Mouse (Mus musculus): ENCODE results near the gene Mta1. TPM values are rescaled to one million over a fixed set of nuclear protein-coding genes. Genes with fewer than 3 reads are reported as not detected.

The Mta1 gene
- polyA plus RNA-seq, 1 experiment from 2014 or later, result 17.2 TPM

- H3K4me1 ChIP-seq, result peaks cover 40% of the 10 kb centered on the region
These were observed 40.2 kb downstream of the Mta1 start for GRCm38 (mm10) chr12:113138291-113138690.

DNA sequence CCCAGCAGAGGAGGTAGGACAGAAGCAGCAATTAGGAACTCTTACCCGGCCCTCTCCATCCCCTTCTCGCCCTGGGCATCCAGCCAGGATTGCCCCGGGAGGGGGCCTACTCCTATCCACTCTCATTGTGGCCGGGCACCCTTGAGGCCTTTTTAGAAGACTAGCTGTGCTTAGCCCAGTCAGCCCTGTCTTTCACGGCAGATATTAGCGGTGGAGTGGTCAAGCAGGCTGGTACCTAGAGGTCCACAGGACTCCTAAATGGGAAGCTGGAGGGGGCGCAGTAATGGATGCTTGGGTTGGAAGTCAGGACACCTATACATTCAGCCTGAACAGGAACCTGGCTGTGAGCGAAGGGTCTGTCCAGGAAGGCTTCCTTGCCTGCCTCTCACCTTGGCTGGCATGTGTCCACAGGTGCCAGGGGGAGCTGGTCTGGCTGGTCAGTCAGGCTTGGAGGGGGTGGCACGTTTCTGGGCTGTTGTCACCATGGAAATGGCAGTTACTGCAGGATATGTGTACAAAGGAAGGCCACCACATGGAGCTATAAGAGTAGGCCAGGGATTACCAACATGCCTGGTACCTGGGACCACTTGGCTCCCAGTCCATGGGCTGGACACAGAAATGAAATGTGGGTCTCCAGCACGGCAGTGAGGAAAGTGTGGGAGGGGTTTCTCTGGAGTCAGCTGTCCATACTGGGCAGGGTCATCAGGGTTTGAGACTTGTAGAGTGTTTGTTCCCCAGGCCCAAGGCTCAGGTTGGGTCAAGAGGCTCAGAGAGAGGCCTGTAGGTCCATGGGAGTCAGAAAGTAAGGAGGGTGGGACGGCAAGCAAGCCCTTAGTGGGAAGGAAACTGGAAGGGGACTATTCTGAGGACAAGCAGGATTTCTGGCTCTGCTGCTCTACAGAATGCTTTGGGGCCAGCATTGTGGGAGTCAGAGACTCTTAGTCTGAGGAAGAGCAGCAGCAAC is 41.1 kb downstream of the Mta1 start:
- Histone ChIP-seq H3K4me3 (peak overlapping the region; percentile 71), H3K27me3 (replicated peaks) (no peaks in the 10 kb centered on the region), H3K36me3 (replicated peaks) (peaks cover 27% of the 10 kb centered on the region), H3K4me2 (peak overlapping the region; percentile 62), H3K27ac (peak overlapping the region; percentile 84), H3K9ac (peak overlapping the region; percentile 65; the same call in 1 of the 2 replicates), H3K4me1 (peaks cover 41% of the 10 kb centered on the region), H3K9me3 (no peaks in the 10 kb centered on the region)
- peak; percentile 6 for ATAC-seq (replicated peaks)
- WGBS, result 28% methylated on average over 11 of the region's 11 CpGs

More at GRCm38 (mm10) chr12:113138291-113138690, 40.2 kb downstream of the Mta1 start:
- H3K4me2 ChIP-seq, result no peak overlapping the region
- peaks cover 30% of the 10 kb centered on the region; the same call in 1 of the 2 replicates for H3K36me3 ChIP-seq (replicated peaks)
- no peak overlapping the region for H3K4me3 ChIP-seq
- no peak overlapping the region for H3K27ac ChIP-seq
- H3K9me3 ChIP-seq, result no peaks in the 10 kb centered on the region
- 78% methylated on average over 6 of the region's 6 CpGs for WGBS
- no peak overlapping the region for H3K9ac ChIP-seq
- ATAC-seq (replicated peaks), result no peak
- no peaks in the 10 kb centered on the region for H3K27me3 ChIP-seq (replicated peaks)

DNA sequence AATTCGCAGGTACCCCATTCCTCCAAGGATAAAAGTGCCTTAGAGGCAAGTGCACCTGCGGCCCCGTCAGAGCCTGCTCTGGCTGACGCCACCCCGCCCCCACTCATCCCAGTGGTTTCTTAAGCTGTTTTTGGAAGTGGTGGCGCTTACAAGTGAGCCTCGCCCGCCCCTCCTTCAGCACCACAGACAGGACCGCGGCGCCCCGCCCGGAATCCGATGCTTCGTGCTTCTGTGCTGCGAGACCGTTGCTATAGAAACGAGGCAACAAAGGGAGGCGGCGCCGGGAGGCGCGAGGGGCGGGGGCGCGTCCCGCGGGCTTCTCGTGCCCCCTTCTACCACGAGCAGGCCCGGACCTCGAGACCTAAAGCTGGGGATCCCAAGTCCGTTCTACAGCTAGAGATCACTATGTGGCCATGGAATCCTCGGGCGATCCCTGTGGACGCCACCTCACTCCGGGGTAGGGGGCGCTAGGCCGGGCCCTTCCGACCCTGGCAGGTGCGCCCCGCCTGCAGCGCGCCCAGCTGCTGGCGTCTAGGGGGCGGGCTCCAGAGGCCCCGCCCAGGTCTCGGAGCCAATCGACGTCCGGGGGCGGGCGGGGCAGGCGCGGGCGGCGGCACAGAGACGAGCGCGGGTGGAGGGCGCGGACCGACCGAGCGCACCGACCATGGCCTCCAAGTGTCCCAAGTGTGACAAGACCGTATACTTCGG is 42.0 kb downstream of the Mta1 start, which contains the start of gene Crip2:
Gene Crip2, plus strand, starts transcription at position 329 of the 708 bp plus-strand sequence.
- Histone ChIP-seq H3K36me3 (replicated peaks) (peaks cover 25% of the 10 kb centered on the region), H3K4me1 (peaks cover 41% of the 10 kb centered on the region), H3K27me3 (replicated peaks) (no peaks in the 10 kb centered on the region), H3K27ac (peak within 1 kb of the TSS; percentile 84), H3K4me2 (peak within 1 kb of the TSS; percentile 62), H3K9me3 (no peaks in the 10 kb centered on the region), H3K9ac (peak within 1 kb of the TSS; percentile 65), H3K4me3 (peak within 1 kb of the TSS; percentile 71)
- WGBS, result under 1% methylated on average over 61 of the region's 68 CpGs
- ATAC-seq (replicated peaks), result peak; percentile 88

- Histone ChIP-seq H3K27me3 (replicated peaks) (no peaks in the 10 kb centered on the region), H3K4me2 (peak overlapping the region; percentile 62), H3K9me3 (no peaks in the 10 kb centered on the region), H3K36me3 (replicated peaks) (peaks cover 19% of the 10 kb centered on the region), H3K4me1 (peaks cover 41% of the 10 kb centered on the region), H3K4me3 (peak overlapping the region; percentile 71), H3K9ac (peak overlapping the region; percentile 65), H3K27ac (peak overlapping the region; percentile 84)
- under 1% methylated on average over 49 of the region's 49 CpGs for WGBS
- no peak; the same call in 1 of the 2 replicates for ATAC-seq (replicated peaks)
These were observed 42.7 kb downstream of the Mta1 start for GRCm38 (mm10) chr12:113140616-113141411.

DNA sequence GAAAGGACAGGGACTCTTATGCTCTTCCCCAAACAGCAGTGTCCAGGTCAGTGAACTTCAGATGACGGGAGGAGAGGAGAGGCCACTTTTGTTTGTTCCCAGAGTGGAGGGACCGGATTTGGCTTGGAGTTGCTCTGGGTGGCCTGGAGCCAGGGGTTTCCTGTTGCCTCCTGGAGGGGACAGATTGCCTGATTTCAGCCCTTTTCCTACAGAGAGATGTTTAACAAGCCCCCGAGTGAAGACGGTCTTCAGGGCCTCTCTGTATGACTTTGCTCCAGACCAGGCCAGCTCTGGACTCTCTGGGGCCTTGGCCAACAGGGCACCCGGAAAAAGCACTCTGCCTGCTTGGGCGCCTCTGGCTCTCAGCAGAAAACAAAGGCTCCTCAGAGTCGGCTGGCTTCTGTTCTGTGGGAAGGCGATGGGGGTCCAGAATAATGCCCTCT is 43.5 kb downstream of the Mta1 start:
- Histone ChIP-seq H3K27me3 (replicated peaks) (no peaks in the 10 kb centered on the region), H3K4me3 (peak overlapping the region; percentile 71), H3K4me2 (peak overlapping the region; percentile 62), H3K27ac (peak overlapping the region; percentile 84), H3K4me1 (peaks cover 46% of the 10 kb centered on the region), H3K36me3 (replicated peaks) (peaks cover 13% of the 10 kb centered on the region), H3K9me3 (no peaks in the 10 kb centered on the region), H3K9ac (peak overlapping the region; percentile 65)
- WGBS, result 20% methylated on average over 8 of the region's 8 CpGs
- ATAC-seq (replicated peaks), result no peak

GRCm38 (mm10) chr12:113142021-113142975 is 44.2 kb downstream of the Mta1 start:
- no peaks in the 10 kb centered on the region for H3K27me3 ChIP-seq (replicated peaks)
- H3K4me1 ChIP-seq, result peaks cover 49% of the 10 kb centered on the region
- peaks cover 13% of the 10 kb centered on the region for H3K36me3 ChIP-seq (replicated peaks)
- H3K4me3 ChIP-seq, result peak overlapping the region; percentile 71
- ATAC-seq (replicated peaks), result no peak
- peak overlapping the region; percentile 62 for H3K4me2 ChIP-seq
- H3K9me3 ChIP-seq, result no peaks in the 10 kb centered on the region
- peak overlapping the region; percentile 65; the same call in 1 of the 2 replicates for H3K9ac ChIP-seq
- H3K27ac ChIP-seq, result peak overlapping the region; percentile 84
- WGBS, result 19% methylated on average over 15 of the region's 15 CpGs

GRCm38 (mm10) chr12:113143164-113143563 is 45.1 kb downstream of the Mta1 start:
- H3K36me3 ChIP-seq (replicated peaks), result peaks cover 13% of the 10 kb centered on the region; the same call in 1 of the 2 replicates
- WGBS, result 61% methylated on average over 7 of the region's 7 CpGs
- ATAC-seq (replicated peaks), result no peak
- no peaks in the 10 kb centered on the region for H3K9me3 ChIP-seq
- no peak overlapping the region for H3K27ac ChIP-seq
- peak overlapping the region; percentile 71 for H3K4me3 ChIP-seq
- peak overlapping the region; percentile 62 for H3K4me2 ChIP-seq
- H3K27me3 ChIP-seq (replicated peaks), result no peaks in the 10 kb centered on the region
- peaks cover 54% of the 10 kb centered on the region for H3K4me1 ChIP-seq
- H3K9ac ChIP-seq, result peak overlapping the region; percentile 65; the same call in 1 of the 2 replicates

GRCm38 (mm10) chr12:113144001-113144756 is 46.1 kb downstream of the Mta1 start:
- Histone ChIP-seq H3K36me3 (replicated peaks) (peaks cover 13% of the 10 kb centered on the region; the same call in 1 of the 2 replicates), H3K4me3 (no peak overlapping the region), H3K4me2 (no peak overlapping the region), H3K9me3 (no peaks in the 10 kb centered on the region), H3K4me1 (peaks cover 49% of the 10 kb centered on the region), H3K27me3 (replicated peaks) (no peaks in the 10 kb centered on the region), H3K9ac (no peak overlapping the region), H3K27ac (no peak overlapping the region)
- no peak for ATAC-seq (replicated peaks)
- WGBS, result 84% methylated on average over 20 of the region's 20 CpGs

DNA sequence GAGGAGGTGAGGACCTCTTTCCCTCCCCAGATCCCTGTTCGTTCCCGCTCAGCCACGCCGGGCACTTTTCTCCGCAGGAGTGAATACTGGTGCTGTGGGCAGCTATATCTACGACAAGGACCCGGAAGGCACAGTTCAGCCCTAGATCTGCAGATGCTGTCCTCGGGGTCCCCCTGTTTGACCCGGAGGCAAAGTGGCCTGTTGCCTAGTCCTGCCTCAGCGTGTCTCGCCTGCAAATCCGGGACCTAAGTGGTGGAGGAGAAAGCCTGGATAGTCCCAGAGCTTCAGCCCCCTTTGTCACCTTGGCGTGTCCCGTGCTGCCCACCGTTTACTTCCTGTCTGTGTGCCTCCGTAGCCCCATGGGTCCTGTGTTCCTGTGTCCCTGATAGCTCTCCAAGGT is 46.8 kb downstream of the Mta1 start:
- Histone ChIP-seq H3K4me3 (no peak overlapping the region), H3K9ac (no peak overlapping the region), H3K27me3 (replicated peaks) (no peaks in the 10 kb centered on the region), H3K36me3 (replicated peaks) (peaks cover 13% of the 10 kb centered on the region; the same call in 1 of the 2 replicates), H3K9me3 (no peaks in the 10 kb centered on the region), H3K4me2 (no peak overlapping the region), H3K27ac (no peak overlapping the region), H3K4me1 (peaks cover 42% of the 10 kb centered on the region)
- 91% methylated on average over 16 of the region's 16 CpGs for WGBS
- ATAC-seq (replicated peaks), result no peak

DNA sequence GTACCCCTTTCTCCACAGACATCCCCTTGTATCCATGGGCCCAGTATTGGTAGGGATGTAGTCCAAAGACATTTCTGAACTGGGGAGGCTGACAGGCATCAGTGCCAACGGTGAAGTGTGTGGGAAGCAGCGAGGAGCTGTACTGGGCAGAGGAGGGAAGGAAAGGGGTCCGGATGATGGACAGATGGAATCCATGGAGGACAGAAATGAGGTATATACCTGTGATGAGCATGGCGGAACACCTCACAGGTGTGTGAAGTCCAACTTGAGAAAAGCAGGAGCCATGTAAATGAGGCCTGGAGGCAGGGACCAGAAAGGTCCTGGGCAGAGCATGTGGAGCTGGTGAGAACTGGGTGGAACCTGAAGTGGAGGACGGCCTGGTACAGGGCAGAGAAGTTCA is 47.5 kb downstream of the Mta1 start:
- Histone ChIP-seq H3K27ac (no peak overlapping the region), H3K4me3 (no peak overlapping the region), H3K27me3 (replicated peaks) (peaks cover 3% of the 10 kb centered on the region; the same call in 1 of the 2 replicates), H3K9me3 (no peaks in the 10 kb centered on the region), H3K9ac (no peak overlapping the region), H3K36me3 (replicated peaks) (peaks cover 13% of the 10 kb centered on the region; the same call in 1 of the 2 replicates), H3K4me1 (peaks cover 42% of the 10 kb centered on the region), H3K4me2 (no peak overlapping the region)
- 90% methylated on average over 5 of the region's 5 CpGs for WGBS
- no peak for ATAC-seq (replicated peaks)

Data from midbrain, embryonic 15.5 days (tissue).